8 mouse cellular contexts compared by ENCODE assay signal in genomic region chr7:13009143-13010004, GRCm38 (mm10). TPM values are rescaled to one million over a fixed set of nuclear protein-coding genes. Genes with fewer than 3 reads are reported as not detected.
A peak's percentile ranks its signal among the peaks of the same experiment; 100 is the strongest.
DNase-seq lines count a peak whose midpoint lies in the region; ATAC-seq and TF ChIP-seq lines count a peak whose summit lies in the region.

No protein-coding gene starts in this region.

- CTCF ChIA-PET in Patski (lab: Charles Lee) = interaction anchor here (0.7 to 2.3 kb wide), 8 partner anchors 9 to 57 kb away, joined by 3 to 19 read pairs (median 5); partner anchors contain the start of genes Slc27a5 and Zfp446

- H3K4me2 ChIP-seq in hindbrain, embryonic 12.5 days (replicated peaks) = peak overlapping the region; percentile 79

- H3K4me3 ChIP-seq in hindbrain, embryonic 12.5 days = peak overlapping the region; percentile 70

- POLR2A ChIA-PET in Patski (lab: Charles Lee) = interaction anchor here (0.6 to 1.0 kb wide), 3 partner anchors 19 to 32 kb away, joined by 4 to 5 read pairs (median 4); no protein-coding TSS in a partner anchor

- no peak for DNase-seq in Patski (ENCODE audit: low read depth, low spot score)
- peak; percentile 95 to 96 for DNase-seq in cerebellum, postnatal 10 days
- peak; percentile 91 to 92 for DNase-seq in frontal cortex, postnatal 10 days (ENCODE audit: low spot score in 2 of 2)
- peak; percentile 95 to 98 for DNase-seq in layer of hippocampus, postnatal 14 days (ENCODE audit: low spot score in 2 of 2)
- peak; percentile 96 for DNase-seq in lung, postnatal 10 days
- peak; percentile 88 for DNase-seq in ovary, postnatal 14 days (ENCODE audit: low spot score)
- DNase-seq in thymus, postnatal 10 days (ENCODE audit: low spot score in 2 of 2) = peak; percentile 89 to 90

- H3K27me3 ChIP-seq in Patski = no peaks in the 10 kb centered on the region
- H3K27me3 ChIP-seq in hindbrain, embryonic 12.5 days = peaks cover 17% of the 10 kb centered on the region

- peak overlapping the region; percentile 83 for H3K9ac ChIP-seq in hindbrain, embryonic 12.5 days

- under 1% methylated on average over 42 of the region's 42 CpGs for WGBS in hindbrain, embryonic 12.5 days

- peak; percentile 99 for TF ChIP-seq CTCF in Patski (IDR thresholded peaks at IDR 0.05)

- in situ Hi-C loops in Patski (cut with MboI; ENCODE audit: low pct_unique_long_range_greater_than_20kb) = loop anchor here (5.0 kb wide), 1 partner anchor 38 kb away; no protein-coding TSS in a partner anchor

- peaks cover 24% of the 10 kb centered on the region for H3K4me1 ChIP-seq in hindbrain, embryonic 12.5 days

- H3K36me3 ChIP-seq in hindbrain, embryonic 12.5 days = peaks cover 28% of the 10 kb centered on the region

- no peaks in the 10 kb centered on the region for H3K9me3 ChIP-seq in hindbrain, embryonic 12.5 days (replicated peaks)

- peak; percentile 94 for ATAC-seq in Patski
- ATAC-seq in hindbrain, embryonic 12.5 days (ENCODE audit: low FRiP score) = peak; percentile 87

- H3K27ac ChIP-seq in hindbrain, embryonic 12.5 days = peak overlapping the region; percentile 93

RNA-seq across cellular contexts. Expression of gene Zbtb45, which starts 0.5 kb away (rescaled TPM):
- 21.8 TPM for polyA plus RNA-seq in Patski (2021)
- 32.6 and 35.0 TPM in 2 replicates for polyA plus RNA-seq in hindbrain, embryonic 12.5 days (2016; fragmentation: Nextera tagmentation; extraction: Ambion mirVana)
- 10 to 100 TPM; 27.8 to 30.9 TPM for total RNA-seq in layer of hippocampus, postnatal 14 days (2021)

RNA-seq across cellular contexts. Expression of gene Trim28, which starts 10.5 kb away (rescaled TPM):
- polyA plus RNA-seq in Patski (2021) = 447 TPM
- polyA plus RNA-seq in hindbrain, embryonic 12.5 days (2016; fragmentation: Nextera tagmentation; extraction: Ambion mirVana) = 356 and 380 TPM in 2 replicates
- total RNA-seq in layer of hippocampus, postnatal 14 days (2021) = 100 to 1,000 TPM; 236 to 244 TPM

RNA-seq across cellular contexts. Expression of gene Slc27a5, which starts 11.4 kb away (rescaled TPM):
- polyA plus RNA-seq in Patski (2021) = 0.26 TPM
- 0.26 TPM in 2 replicates for polyA plus RNA-seq in hindbrain, embryonic 12.5 days (2016; fragmentation: Nextera tagmentation; extraction: Ambion mirVana)
- total RNA-seq in layer of hippocampus, postnatal 14 days (2021) = under 1 TPM in 1 of 2 experiments, not detected in 1; 0.26 TPM

RNA-seq across cellular contexts. Expression of gene Chmp2a, which starts 25.2 kb away (rescaled TPM):
- 215 TPM for polyA plus RNA-seq in Patski (2021)
- polyA plus RNA-seq in hindbrain, embryonic 12.5 days (2016; fragmentation: Nextera tagmentation; extraction: Ambion mirVana) = 148 and 152 TPM in 2 replicates
- 100 to 1,000 TPM; 143 to 149 TPM for total RNA-seq in layer of hippocampus, postnatal 14 days (2021)

RNA-seq across cellular contexts. Expression of gene Ube2m, which starts 28.7 kb away (rescaled TPM):
- polyA plus RNA-seq in Patski (2021) = 222 TPM
- 173 and 180 TPM in 2 replicates for polyA plus RNA-seq in hindbrain, embryonic 12.5 days (2016; fragmentation: Nextera tagmentation; extraction: Ambion mirVana)
- total RNA-seq in layer of hippocampus, postnatal 14 days (2021) = 100 to 1,000 TPM; 199 to 212 TPM
